Mouse (Mus musculus) limb, embryonic 14.5 days (tissue): ENCODE measurements around the gene B4galt5. TPM values are rescaled to one million over a fixed set of nuclear protein-coding genes. Genes with fewer than 3 reads are reported as not detected.

Experiments
- ATAC-seq: fragments of 200-750 bp; cut with Nextera tagmentation; 2 replicates; pipeline ENCODE4 v1.8.0; 2017; ENCODE audit warnings: low read depth, moderate number of reproducible peaks, moderate TSS enrichment; ENCODE audit not compliant: low FRiP score
- DNase-seq: peaks from one replicate; pipeline ENCODE4 v3.0.0-alpha.2; 2015; ENCODE audit warnings: low spot score
- H3K27ac ChIP-seq: fragments of 300-500 bp; sonication (generic); replicated peaks from 2 replicates; pipeline ENCODE4 v1.5.1; 2014; ENCODE audit warnings: low read depth, mild to moderate bottlenecking, low read length, moderate library complexity, mixed read lengths
- H3K27me3 ChIP-seq: fragments of 300-500 bp; sonication (generic); 2 replicates; pipeline ENCODE4 v1.6.1; 2014; ENCODE audit warnings: low read length, mixed read lengths; ENCODE audit not compliant: control insufficient read depth, insufficient read depth
- H3K36me3 ChIP-seq: fragments of 300-500 bp; sonication (generic); 2 replicates; pipeline ENCODE4 v1.6.1; 2014; ENCODE audit warnings: mild to moderate bottlenecking, low read length, moderate library complexity, mixed read lengths; ENCODE audit not compliant: control insufficient read depth, insufficient read depth
- H3K4me1 ChIP-seq: fragments of 300-500 bp; sonication (generic); 2 replicates; pipeline ENCODE4 v1.6.1; 2014; ENCODE audit warnings: antibody characterized with exemption, low read length, mixed read lengths; ENCODE audit not compliant: control insufficient read depth, insufficient read depth
- H3K4me2 ChIP-seq: fragments of 300-500 bp; sonication (generic); replicated peaks from 2 replicates; pipeline ENCODE4 v1.6.1; 2014; ENCODE audit warnings: low read depth, mild to moderate bottlenecking, low read length, moderate library complexity; ENCODE audit not compliant: severe bottlenecking
- H3K4me3 ChIP-seq: fragments of 300-500 bp; sonication (generic); replicated peaks from 2 replicates; pipeline ENCODE4 v1.5.1; 2014; ENCODE audit warnings: low read length
- H3K9ac ChIP-seq: fragments of 300-500 bp; sonication (generic); 2 replicates; pipeline ENCODE4 v1.6.1; 2014; ENCODE audit warnings: mild to moderate bottlenecking, low read depth, low read length, moderate library complexity; ENCODE audit not compliant: severe bottlenecking
- H3K9me3 ChIP-seq: fragments of 300-500 bp; sonication (generic); 2 replicates; pipeline ENCODE4 v1.6.1; 2016; ENCODE audit warnings: low read length; ENCODE audit not compliant: control insufficient read depth
- POLR2A ChIP-seq: fragments of 200-500 bp; IDR thresholded peaks from 2 replicates; pipeline ENCODE4 v1.8.0; 2012; ENCODE audit warnings: inconsistent platforms, mild to moderate bottlenecking, moderate library complexity, borderline replicate concordance; ENCODE audit not compliant: insufficient read depth, insufficient read length; ENCODE audit errors: extremely low read depth
- WGBS: fragments of 180-500 bp; shearing (Covaris S2); extraction: QIAGEN DNeasy Blood & Tissue Kit; methylation state at CpG from one replicate; pipeline ENCODE4 v1.1.7; 2014; 5-methylcytosine and 5-hydroxymethylcytosine counted together
- polyA plus RNA-seq, 2 experiments: library from polyadenylated mRNA; depleted of rRNA in 1 of 2; stranded (reverse) in 1 of 2; unstranded in 1 of 2; fragments of >200 nt; fragmentation: Nextera tagmentation in 1 of 2; extraction: Ambion mirVana in 1 of 2; gene quantifications; 2 replicates each; pipeline versions ENCODE4 v1.2.1 to v1.2.3; 2012 to 2014

The B4galt5 gene
- polyA plus RNA-seq, 2 experiments: 23.2 to 23.6 TPM

- ATAC-seq (peak; percentile 53), DNase-seq (peak; percentile 39)
- H3K27ac ChIP-seq: peak overlapping the region; percentile 52; the same call in 1 of the 2 replicates
Observed at GRCm38 (mm10) chr2:167316724-167317187, 32.2 kb downstream of the B4galt5 start.

GRCm38 (mm10) chr2:167314491-167314890, 34.5 kb downstream of the B4galt5 start:
- Histone ChIP-seq H3K27ac (peak overlapping the region; percentile 55; the same call in 1 of the 2 replicates), H3K4me3 (no peak overlapping the region), H3K4me2 (no peak overlapping the region), H3K27me3 (no peaks in the 10 kb centered on the region), H3K9ac (0 out of 2 replicates have a peak overlapping the region, but pooled peaks have one; percentile 16), H3K9me3 (no peaks in the 10 kb centered on the region), H3K36me3 (peaks cover 8% of the 10 kb centered on the region; the same call in 1 of the 2 replicates), H3K4me1 (peaks cover 25% of the 10 kb centered on the region)
- ATAC-seq (no peak), DNase-seq (no peak)
- TF ChIP-seq POLR2A: no peak
- 78% methylated on average over 8 of the region's 8 CpGs for WGBS

More at GRCm38 (mm10) chr2:167316724-167317187, 32.2 kb downstream of the B4galt5 start:
- peaks cover 25% of the 10 kb centered on the region for H3K4me1 ChIP-seq
- 53% methylated on average over 3 of the region's 3 CpGs for WGBS
- no peak overlapping the region for H3K4me2 ChIP-seq
- no peaks in the 10 kb centered on the region for H3K9me3 ChIP-seq
- H3K4me3 ChIP-seq: no peak overlapping the region
- no peak for TF ChIP-seq POLR2A
- no peaks in the 10 kb centered on the region for H3K36me3 ChIP-seq
- no peaks in the 10 kb centered on the region for H3K27me3 ChIP-seq
- no peak overlapping the region for H3K9ac ChIP-seq

GRCm38 (mm10) chr2:167313501-167314326, 35.3 kb downstream of the B4galt5 start:
- Histone ChIP-seq H3K9me3 (no peaks in the 10 kb centered on the region), H3K27me3 (no peaks in the 10 kb centered on the region), H3K4me1 (peaks cover 25% of the 10 kb centered on the region), H3K9ac (0 out of 2 replicates have a peak overlapping the region, but pooled peaks have one; percentile 16), H3K36me3 (peaks cover 13% of the 10 kb centered on the region; the same call in 1 of the 2 replicates), H3K27ac (peak overlapping the region; percentile 55; the same call in 1 of the 2 replicates), H3K4me2 (no peak overlapping the region), H3K4me3 (no peak overlapping the region)
- peak; percentile 59; the same call in 1 of the 2 replicates for ATAC-seq
- TF ChIP-seq POLR2A: no peak
- WGBS: 51% methylated on average over 13 of the region's 13 CpGs
- peak; percentile 90 for DNase-seq

GRCm38 (mm10) chr2:167310121-167310520, 38.9 kb downstream of the B4galt5 start:
- Histone ChIP-seq H3K4me1 (peaks cover 25% of the 10 kb centered on the region), H3K9ac (no peak overlapping the region), H3K27me3 (no peaks in the 10 kb centered on the region), H3K36me3 (peaks cover 29% of the 10 kb centered on the region), H3K4me3 (no peak overlapping the region), H3K9me3 (no peaks in the 10 kb centered on the region), H3K27ac (no peak overlapping the region), H3K4me2 (no peak overlapping the region)
- ATAC-seq (no peak), DNase-seq (no peak)
- no peak for TF ChIP-seq POLR2A
- 94% methylated on average over 1 of the region's 1 CpGs for WGBS

GRCm38 (mm10) chr2:167309286-167309685, 39.7 kb downstream of the B4galt5 start:
- Histone ChIP-seq H3K4me1 (peaks cover 20% of the 10 kb centered on the region), H3K9me3 (no peaks in the 10 kb centered on the region), H3K4me3 (no peak overlapping the region), H3K4me2 (no peak overlapping the region), H3K27me3 (no peaks in the 10 kb centered on the region), H3K36me3 (peaks cover 35% of the 10 kb centered on the region), H3K9ac (no peak overlapping the region), H3K27ac (no peak overlapping the region)
- ATAC-seq (no peak), DNase-seq (no peak)
- TF ChIP-seq POLR2A: no peak
- 90% methylated on average over 12 of the region's 12 CpGs for WGBS
